In genomic region chr9:54691241-54691805, GRCm38 (mm10) we compare ENCODE assay signal across 7 mouse cellular contexts. TPM values are rescaled to one million over a fixed set of nuclear protein-coding genes. Genes with fewer than 3 reads are reported as not detected.
DNase-seq lines count a peak whose midpoint lies in the region; ATAC-seq and TF ChIP-seq lines count a peak whose summit lies in the region.
"Not testable (repeated sequence)": the region's sequence is repeated elsewhere in the genome, so short reads cannot be mapped to it uniquely, and the experiment has no call there.

No protein-coding gene starts in this region.

- H3K36me3 ChIP-seq in embryonic facial prominence, embryonic 12.5 days; heart, adult 2 months (ENCODE audit: control insufficient read depth, insufficient read depth, low read length); limb, embryonic 12.5 days: not testable (repeated sequence)

- DNase-seq in adrenal gland, postnatal 36 days, result peak; percentile 57 to 59
- DNase-seq in heart, adult 2 months, result peak in 1 of 2 experiments; percentile 28
- peak; percentile 56 for DNase-seq in induced T-regulatory cell, adult 2 months (ENCODE audit: low read depth)

- H3K79me2 ChIP-seq in heart, adult 2 months (replicated peaks; ENCODE audit: control insufficient read depth, insufficient read depth, low read length), result not testable (repeated sequence)

- H3K4me1 ChIP-seq in embryonic facial prominence, embryonic 12.5 days; heart, adult 2 months (ENCODE audit: control insufficient read depth, insufficient read depth, low read length); limb, embryonic 12.5 days (replicated peaks); olfactory bulb, adult 2 months (ENCODE audit: control insufficient read depth, insufficient read depth, low read length): not testable (repeated sequence)

- not testable (repeated sequence) for H3K9me3 ChIP-seq in embryonic facial prominence, embryonic 12.5 days; limb, embryonic 12.5 days

- H3K27me3 ChIP-seq in embryonic facial prominence, embryonic 12.5 days; heart, adult 2 months (ENCODE audit: control insufficient read depth, insufficient read depth, low read length): not testable (repeated sequence)
- peaks cover 26% of the 10 kb centered on the region for H3K27me3 ChIP-seq in limb, embryonic 12.5 days

- H3K4me2 ChIP-seq in embryonic facial prominence, embryonic 12.5 days (replicated peaks), result peak overlapping the region; percentile 60
- peak overlapping the region; percentile 63 for H3K4me2 ChIP-seq in limb, embryonic 12.5 days

- H3K4me3 ChIP-seq in embryonic facial prominence, embryonic 12.5 days, result peak overlapping the region; percentile 28
- peak overlapping the region; percentile 41 for H3K4me3 ChIP-seq in heart, adult 2 months
- peak overlapping the region; percentile 32 for H3K4me3 ChIP-seq in limb, embryonic 12.5 days (replicated peaks)
- H3K4me3 ChIP-seq in olfactory bulb, adult 2 months (ENCODE audit: insufficient read depth, low read depth, low read length), result peak overlapping the region; percentile 27

- H3K9ac ChIP-seq in embryonic facial prominence, embryonic 12.5 days, result not testable (repeated sequence)
- H3K9ac ChIP-seq in heart, adult 2 months (ENCODE audit: low read depth, low read length), result peak overlapping the region; percentile 49
- H3K9ac ChIP-seq in limb, embryonic 12.5 days (replicated peaks), result peak overlapping the region; percentile 31; the same call in 1 of the 2 replicates

- TF ChIP-seq CTCF in heart, adult 2 months (IDR thresholded peaks at IDR 0.05), result 0 out of 2 replicates have a peak, but pooled peaks have one; percentile 8
- TF ChIP-seq CTCF in olfactory bulb, adult 2 months (IDR thresholded peaks at IDR 0.05; ENCODE audit: insufficient read depth, low read depth, low read length), result not testable (repeated sequence)

- not testable (repeated sequence) for TF ChIP-seq POLR2A in heart, adult 2 months (IDR thresholded peaks at IDR 0.05; ENCODE audit: insufficient read depth, low read depth, low read length); olfactory bulb, adult 2 months (IDR thresholded peaks at IDR 0.05; ENCODE audit: insufficient read depth, low read depth, low read length)

- not testable (repeated sequence) for H3K27ac ChIP-seq in embryonic facial prominence, embryonic 12.5 days; heart, adult 2 months; limb, embryonic 12.5 days; olfactory bulb, adult 2 months (ENCODE audit: insufficient read depth, low read depth, low read length)

- not testable (repeated sequence) for ATAC-seq in embryonic facial prominence, embryonic 12.5 days (ENCODE audit: insufficient number of reproducible peaks, insufficient read depth, low FRiP score, low TSS enrichment); limb, embryonic 12.5 days (ENCODE audit: insufficient number of reproducible peaks, insufficient read depth, low FRiP score, low TSS enrichment, low read depth)
- ATAC-seq in megakaryocyte, adult 5-6 weeks (ENCODE audit: poor library complexity, severe bottlenecking), result peak; percentile 93

- TF ChIP-seq EP300 in heart, adult 2 months (IDR thresholded peaks at IDR 0.05; ENCODE audit: insufficient read depth, low read depth, low read length), result not testable (repeated sequence)

- 4% methylated on average over 31 of the region's 31 CpGs for WGBS in embryonic facial prominence, embryonic 12.5 days
- WGBS in heart, adult 2 months, result 3% methylated on average over 31 of the region's 31 CpGs
- 4% methylated on average over 31 of the region's 31 CpGs for WGBS in limb, embryonic 12.5 days
- WGBS in olfactory bulb, adult 2 months, result 2% methylated on average over 31 of the region's 31 CpGs

- intact Hi-C loops in heart, adult 2 months (cut with DNase I), result not testable (repeated sequence)

RNA-seq across cellular contexts. Expression of gene Dnaja4, which starts 7.3 kb away (rescaled TPM):
- total RNA-seq in adrenal gland, postnatal 36 days (2021), result 10 to 100 TPM; 17.7 to 24.3 TPM
- polyA plus RNA-seq in embryonic facial prominence, embryonic 12.5 days (2016; fragmentation: Nextera tagmentation; extraction: Ambion mirVana), result 7.1 and 7.2 TPM in 2 replicates
- total RNA-seq in heart, adult 2 months (2021), result 10 to 100 TPM; 81.9 to 85.5 TPM
- 39.1 and 69.8 TPM in 2 replicates for polyA plus RNA-seq in heart, adult 2 months (2012; rRNA removed)
- polyA plus RNA-seq in limb, embryonic 12.5 days (2016; fragmentation: Nextera tagmentation; extraction: Ambion mirVana), result 5.6 and 6.9 TPM in 2 replicates
- total RNA-seq in megakaryocyte, adult 5-6 weeks (2015), result 0.84 and 1.6 TPM in 2 replicates
- 0.62 and 3.7 TPM in 2 replicates for total RNA-seq in megakaryocyte, adult 5-6 weeks (2017)
- polyA plus RNA-seq in olfactory bulb, adult 2 months (2012; ENCODE audit: insufficient read depth, insufficient read length, low replicate concordance, missing spikeins), result not detected in 2 replicates

RNA-seq across cellular contexts. Expression of gene Acsbg1, which starts 29.7 kb away (rescaled TPM):
- 100 to 1,000 TPM; 105 to 213 TPM for total RNA-seq in adrenal gland, postnatal 36 days (2021)
- polyA plus RNA-seq in embryonic facial prominence, embryonic 12.5 days (2016; fragmentation: Nextera tagmentation; extraction: Ambion mirVana), result 1.5 and 2.3 TPM in 2 replicates
- total RNA-seq in heart, adult 2 months (2021), result under 1 TPM; 0.30 to 0.31 TPM
- polyA plus RNA-seq in heart, adult 2 months (2012; rRNA removed), result 0.70 and 0.85 TPM in 2 replicates
- 0.12 and 0.20 TPM in 2 replicates for polyA plus RNA-seq in limb, embryonic 12.5 days (2016; fragmentation: Nextera tagmentation; extraction: Ambion mirVana)
- 0.25 and 0.75 TPM in 2 replicates for total RNA-seq in megakaryocyte, adult 5-6 weeks (2015)
- 0.20 and 0.40 TPM in 2 replicates for total RNA-seq in megakaryocyte, adult 5-6 weeks (2017)
- 141 TPM in 1 of 2 replicates, not detected in the other for polyA plus RNA-seq in olfactory bulb, adult 2 months (2012; ENCODE audit: insufficient read depth, insufficient read length, low replicate concordance, missing spikeins)

RNA-seq across cellular contexts. Expression of gene Wdr61, which starts 43.0 kb away (rescaled TPM):
- total RNA-seq in adrenal gland, postnatal 36 days (2021), result 10 to 100 TPM; 67.6 to 72.7 TPM
- 151 and 155 TPM in 2 replicates for polyA plus RNA-seq in embryonic facial prominence, embryonic 12.5 days (2016; fragmentation: Nextera tagmentation; extraction: Ambion mirVana)
- 10 to 100 TPM; 29.0 to 29.6 TPM for total RNA-seq in heart, adult 2 months (2021)
- polyA plus RNA-seq in heart, adult 2 months (2012; rRNA removed), result 21.3 and 37.7 TPM in 2 replicates
- polyA plus RNA-seq in limb, embryonic 12.5 days (2016; fragmentation: Nextera tagmentation; extraction: Ambion mirVana), result 155 and 166 TPM in 2 replicates
- total RNA-seq in megakaryocyte, adult 5-6 weeks (2015), result 58.3 and 68.3 TPM in 2 replicates
- 38.9 and 43.2 TPM in 2 replicates for total RNA-seq in megakaryocyte, adult 5-6 weeks (2017)
- polyA plus RNA-seq in olfactory bulb, adult 2 months (2012; ENCODE audit: insufficient read depth, insufficient read length, low replicate concordance, missing spikeins), result not detected in 2 replicates

Comparison
In these comparisons a context has a peak if more than half of its experiments do, and no peak if none do; other contexts are left out.
1. RNA of gene Wdr61, which starts 43.0 kb away (polyA plus RNA-seq): 155 to 166 TPM in limb, embryonic 12.5 days, 151 to 155 TPM in embryonic facial prominence, embryonic 12.5 days and 21.3 to 37.7 TPM in heart, adult 2 months; not detected in olfactory bulb, adult 2 months; every median in the first group is over 10 times any median in the second.
2. Peak in every context shown above with its lines, with median percentiles within 50 percentile points of each other: H3K4me3 ChIP-seq.